Mouse (Mus musculus) heart, postnatal 0 days (tissue): ENCODE results near the gene Mta2. TPM values are rescaled to one million over a fixed set of nuclear protein-coding genes. Genes with fewer than 3 reads are reported as not detected.
A peak's percentile ranks its signal among the peaks of the same experiment; 100 is the strongest.

Experiments
- ATAC-seq: fragments of 200-750 bp; cut with Nextera tagmentation; 2 replicates; pipeline ENCODE4 v1.8.0; 2017; ENCODE audit warnings: low read depth, moderate number of reproducible peaks, moderate library complexity; ENCODE audit not compliant: insufficient read depth
- DNase-seq: peaks from one replicate; pipeline ENCODE4 v3.0.0-alpha.2; 2016; ENCODE audit warnings: low spot score
- H3K27ac ChIP-seq: fragments of 300-500 bp; sonication (generic); 2 replicates; pipeline ENCODE4 v1.5.1; 2014; ENCODE audit warnings: low read depth, mild to moderate bottlenecking
- H3K27me3 ChIP-seq: fragments of 300-500 bp; sonication (generic); 2 replicates; pipeline ENCODE4 v1.6.1; 2014; ENCODE audit warnings: low read length, mixed read lengths; ENCODE audit not compliant: control insufficient read depth, insufficient read depth
- H3K36me3 ChIP-seq: fragments of 300-500 bp; sonication (generic); replicated peaks from 2 replicates; pipeline ENCODE4 v1.6.1; 2014; ENCODE audit warnings: low read length, mixed read lengths; ENCODE audit not compliant: control insufficient read depth, insufficient read depth
- H3K4me1 ChIP-seq: fragments of 300-500 bp; sonication (generic); 2 replicates; pipeline ENCODE4 v1.6.1; 2014; ENCODE audit warnings: antibody characterized with exemption; ENCODE audit not compliant: control insufficient read depth, insufficient read depth
- H3K4me2 ChIP-seq: fragments of 300-500 bp; sonication (generic); 2 replicates; pipeline ENCODE4 v1.6.1; 2014; ENCODE audit warnings: low read depth, mild to moderate bottlenecking, low read length, moderate library complexity
- H3K4me3 ChIP-seq: fragments of 300-500 bp; sonication (generic); 2 replicates; pipeline ENCODE4 v1.5.1; 2014; ENCODE audit warnings: low read depth, low read length
- H3K9ac ChIP-seq: fragments of 300-500 bp; sonication (generic); replicated peaks from 2 replicates; pipeline ENCODE4 v1.6.1; 2014; ENCODE audit warnings: low read depth, low read length, mixed read lengths
- H3K9me3 ChIP-seq: fragments of 300-500 bp; sonication (generic); replicated peaks from 2 replicates; pipeline ENCODE4 v1.6.1; 2016; ENCODE audit warnings: low read length; ENCODE audit not compliant: control insufficient read depth
- CTCF ChIP-seq: IDR thresholded peaks from 2 replicates; pipeline ENCODE4 v1.5.1; 2016; ENCODE audit warnings: antibody characterized with exemption, control low read depth, low read depth
- EP300 ChIP-seq: IDR thresholded peaks from 2 replicates; pipeline ENCODE4 v1.6.1; 2016; ENCODE audit warnings: antibody characterized with exemption, low read depth
- WGBS: fragments of 180-500 bp; shearing (Covaris S2); extraction: QIAGEN DNeasy Blood & Tissue Kit; methylation state at CpG from one replicate; pipeline ENCODE4 v1.1.7; 2014; 5-methylcytosine and 5-hydroxymethylcytosine counted together
- polyA plus RNA-seq: library from polyadenylated mRNA; unstranded; fragments of >200 nt; fragmentation: Nextera tagmentation; extraction: Ambion mirVana; gene quantifications from 2 replicates; pipeline ENCODE4 v1.2.1, GENCODE M21; 2015
- total RNA-seq: library from RNA; depleted of rRNA; stranded (reverse); fragments of >200 nt; gene quantifications from 2 replicates; pipeline ENCODE4 v1.2.3, GENCODE M21; 2014; ENCODE audit warnings: low replicate concordance

The Mta2 gene
- total and polyA plus RNA-seq, 2 experiments from 2014 or later: 51.5 to 55.1 TPM

DNA sequence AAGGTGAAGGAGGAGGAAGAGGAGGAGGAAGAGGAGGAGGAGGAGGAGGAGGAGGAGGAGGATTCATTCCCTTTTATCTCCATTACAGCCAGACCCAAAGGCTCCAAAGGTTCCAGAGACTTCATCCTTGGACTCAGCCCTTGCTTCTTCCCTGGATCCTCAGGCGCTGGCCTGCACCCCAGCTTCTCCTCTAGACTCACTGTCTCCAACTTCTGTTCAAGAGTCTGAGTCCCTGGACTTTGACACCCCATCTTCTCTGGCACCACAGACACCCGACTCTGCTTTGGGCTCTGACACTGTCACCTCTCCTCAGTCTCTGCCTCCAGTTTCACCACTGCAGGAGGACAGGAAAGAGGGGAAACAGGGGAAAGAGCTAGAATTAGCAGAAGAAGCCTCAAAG is 20.6 kb downstream of the Mta2 start:
- no peak overlapping the region for H3K4me2 ChIP-seq
- DNase-seq (no peak), ATAC-seq (no peak)
- TF ChIP-seq EP300: no peak
- TF ChIP-seq CTCF: no peak
- 77% methylated on average over 2 of the region's 2 CpGs for WGBS
- H3K27ac ChIP-seq: no peak overlapping the region
- H3K36me3 ChIP-seq: peaks cover 71% of the 10 kb centered on the region
- H3K9me3 ChIP-seq: no peaks in the 10 kb centered on the region
- H3K4me3 ChIP-seq: no peak overlapping the region
- H3K9ac ChIP-seq: no peak overlapping the region
- peaks cover 3% of the 10 kb centered on the region; the same call in 1 of the 2 replicates for H3K4me1 ChIP-seq
- H3K27me3 ChIP-seq: no peaks in the 10 kb centered on the region

DNA sequence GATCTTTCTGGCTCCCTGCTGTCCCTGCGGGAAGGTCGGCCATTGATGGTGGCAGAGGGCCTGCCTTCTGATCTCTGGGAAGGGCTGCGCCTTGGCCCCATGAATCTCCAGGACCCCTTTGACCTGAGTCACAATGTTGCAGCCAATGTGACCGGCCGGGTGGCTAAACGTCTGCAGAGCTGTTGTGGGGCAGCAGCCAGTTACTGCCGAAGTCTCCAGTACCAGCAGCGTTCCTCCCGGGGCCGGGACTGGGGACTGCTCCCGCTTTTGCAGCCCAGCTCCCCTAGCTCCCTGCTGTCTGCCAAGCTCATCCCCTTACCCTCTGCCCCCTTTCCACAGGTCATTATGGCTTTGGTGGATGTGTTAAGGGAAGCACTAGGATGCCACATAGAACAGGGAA is 23.4 kb downstream of the Mta2 start:
- Histone ChIP-seq H3K9ac (no peak overlapping the region), H3K4me3 (no peak overlapping the region), H3K9me3 (no peaks in the 10 kb centered on the region), H3K4me1 (peaks cover 15% of the 10 kb centered on the region), H3K4me2 (no peak overlapping the region), H3K27ac (no peak overlapping the region), H3K36me3 (peaks cover 70% of the 10 kb centered on the region), H3K27me3 (no peaks in the 10 kb centered on the region)
- TF ChIP-seq EP300: no peak
- TF ChIP-seq CTCF: no peak
- DNase-seq (no peak), ATAC-seq (no peak)
- WGBS: 89% methylated on average over 11 of the region's 11 CpGs

- H3K36me3 ChIP-seq: peaks cover 70% of the 10 kb centered on the region
These were observed 24.1 kb downstream of the Mta2 start for GRCm38 (mm10) chr19:8965771-8966170.

DNA sequence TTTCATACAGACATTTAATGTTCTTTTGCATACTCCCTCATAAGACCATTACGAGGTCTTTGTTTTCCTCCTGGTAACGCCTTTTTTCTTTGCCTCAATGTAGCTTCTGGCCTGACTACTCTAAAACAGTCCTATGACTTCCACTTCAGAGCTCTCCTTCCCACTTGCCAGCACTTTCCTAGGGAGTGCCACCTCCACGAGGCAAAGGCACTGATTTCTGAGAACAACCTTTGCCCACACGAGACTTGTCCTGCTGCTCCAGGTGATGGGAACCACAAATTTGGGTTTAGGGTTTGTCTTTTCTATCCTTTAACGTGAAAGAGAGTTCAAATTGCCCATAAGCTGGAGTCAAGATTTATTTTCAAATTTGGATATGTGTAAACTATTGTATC is 24.5 kb downstream of the Mta2 start:
- Histone ChIP-seq H3K27me3 (no peaks in the 10 kb centered on the region), H3K36me3 (peaks cover 70% of the 10 kb centered on the region), H3K27ac (peak overlapping the region; percentile 96), H3K9me3 (no peaks in the 10 kb centered on the region), H3K4me1 (peaks cover 15% of the 10 kb centered on the region), H3K4me2 (peak overlapping the region; percentile 79), H3K4me3 (peak overlapping the region; percentile 82), H3K9ac (peak overlapping the region; percentile 79)
- WGBS: 23% methylated on average over 5 of the region's 5 CpGs
- no peak for ATAC-seq
- no peak for DNase-seq
- TF ChIP-seq EP300: no peak
- no peak for TF ChIP-seq CTCF

More at GRCm38 (mm10) chr19:8965771-8966170, 24.1 kb downstream of the Mta2 start:
- TF ChIP-seq CTCF (no peak), EP300 (no peak)
- Histone ChIP-seq H3K4me1 (peaks cover 15% of the 10 kb centered on the region), H3K4me2 (peak overlapping the region; percentile 79), H3K27me3 (no peaks in the 10 kb centered on the region), H3K4me3 (peak overlapping the region; percentile 82), H3K9ac (peak overlapping the region; percentile 79), H3K27ac (peak overlapping the region; percentile 96), H3K9me3 (no peaks in the 10 kb centered on the region)
- no peak for DNase-seq
- ATAC-seq: no peak
- 67% methylated on average over 8 of the region's 8 CpGs for WGBS

DNA sequence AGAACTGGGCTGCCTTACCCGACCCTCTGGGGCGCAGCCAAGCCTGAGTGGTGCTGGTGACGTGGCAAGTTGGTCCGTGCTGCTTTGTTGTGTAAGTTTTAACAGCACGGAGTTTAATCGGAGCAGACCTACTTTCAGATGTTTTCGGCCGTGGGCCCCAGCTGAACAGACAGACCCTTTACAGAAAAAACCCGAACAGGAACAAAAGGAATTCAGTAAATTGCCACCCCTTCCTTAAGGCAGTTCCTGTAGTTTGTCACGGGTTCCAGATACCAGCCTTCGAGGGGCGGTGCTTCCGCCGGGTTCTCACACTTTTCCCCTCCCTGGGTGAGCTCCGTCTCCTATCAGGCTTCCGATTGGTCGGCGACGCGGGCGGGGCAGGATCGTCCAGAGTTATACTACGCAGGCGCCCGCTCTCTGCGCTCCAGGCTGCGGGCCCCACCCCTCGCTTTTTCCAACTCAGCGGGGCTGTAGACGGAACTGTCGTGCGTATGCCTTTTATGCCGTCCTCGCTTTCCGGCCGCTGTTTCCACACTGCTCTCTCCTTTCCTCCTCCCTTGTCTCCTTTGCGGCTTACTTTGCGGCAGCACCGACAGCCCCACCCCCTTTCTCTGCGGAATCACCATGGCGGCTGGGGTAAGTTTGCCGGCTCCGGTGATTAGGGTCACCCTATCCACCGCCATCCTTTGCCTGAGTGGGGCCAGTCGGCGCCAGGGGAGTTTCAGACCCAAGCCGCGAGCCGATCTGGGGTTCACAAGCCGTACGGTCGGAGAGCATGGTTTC is 25.1 kb downstream of the Mta2 start, which contains the start of gene Eef1g:
Gene Eef1g, plus strand, starts transcription at position 452 of the 783 bp plus-strand sequence.
- ATAC-seq (peak; percentile 99), DNase-seq (peak; percentile 100)
- TF ChIP-seq EP300: 0 out of 2 replicates have a peak, but pooled peaks have one; percentile 79
- TF ChIP-seq CTCF: no peak
- Histone ChIP-seq H3K36me3 (peaks cover 70% of the 10 kb centered on the region), H3K4me3 (peak within 1 kb of the TSS; percentile 82), H3K9ac (peak within 1 kb of the TSS; percentile 87), H3K9me3 (no peaks in the 10 kb centered on the region), H3K4me1 (peaks cover 15% of the 10 kb centered on the region), H3K27me3 (no peaks in the 10 kb centered on the region), H3K27ac (peak within 1 kb of the TSS; percentile 96), H3K4me2 (peak within 1 kb of the TSS; percentile 94)
- WGBS: under 1% methylated on average over 52 of the region's 52 CpGs

GRCm38 (mm10) chr19:8967373-8967743 is 25.7 kb downstream of the Mta2 start:
- no peak for TF ChIP-seq CTCF
- no peak for TF ChIP-seq EP300
- Histone ChIP-seq H3K27me3 (no peaks in the 10 kb centered on the region), H3K4me3 (peak overlapping the region; percentile 82), H3K4me1 (peaks cover 15% of the 10 kb centered on the region), H3K36me3 (peaks cover 70% of the 10 kb centered on the region), H3K9me3 (no peaks in the 10 kb centered on the region), H3K4me2 (peak overlapping the region; percentile 94), H3K9ac (peak overlapping the region; percentile 87), H3K27ac (peak overlapping the region; percentile 82)
- DNase-seq (no peak), ATAC-seq (no peak)
- 0% methylated on average over 8 of the region's 8 CpGs for WGBS
